Mouse (Mus musculus) heart, adult 11 months (tissue): Measurements from ENCODE around the gene Cckbr.
A peak's percentile ranks its signal among the peaks of the same experiment; 100 is the strongest.

Experiments
- DNase-seq: peaks from one replicate; pipeline ENCODE4 v3.0.0; 2022

Gene Cckbr

DNA sequence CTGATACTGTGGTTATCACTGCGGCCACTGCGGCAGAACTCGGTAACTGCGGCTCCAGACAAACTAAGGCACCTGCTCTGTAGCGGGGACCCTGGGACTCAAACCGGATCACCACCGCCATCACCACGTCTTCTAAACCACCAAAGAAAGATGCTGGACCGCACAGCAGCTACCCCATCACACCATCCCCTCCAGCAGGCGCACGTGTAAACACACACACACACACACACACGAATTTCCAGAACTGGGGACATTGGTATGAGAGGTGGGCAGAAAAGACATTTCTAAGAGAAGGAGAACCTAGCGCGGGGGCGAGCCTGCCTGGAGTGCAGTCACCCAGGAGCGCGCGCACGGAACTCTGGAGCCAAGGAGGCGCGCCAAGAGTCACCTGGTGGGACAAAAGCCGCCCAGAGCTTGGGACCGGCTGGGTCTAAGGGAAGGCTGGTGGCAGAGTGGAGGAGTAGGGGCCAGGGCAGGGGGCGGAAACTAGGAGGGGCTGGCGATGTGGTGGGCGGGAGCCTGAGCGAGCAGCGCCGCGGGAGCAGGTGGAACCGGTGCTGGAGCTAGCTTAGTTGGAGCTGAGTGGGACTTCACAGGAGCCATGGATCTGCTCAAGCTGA lies at the start of gene Cckbr:
TSS of gene Cckbr (plus strand) at position 308 of the 620 bp plus-strand sequence.
- DNase-seq, result peak; percentile 82

- peak; percentile 11 for DNase-seq
These were observed 45.2 kb upstream of the Cckbr start for GRCm38 (mm10) chr7:105380329-105380728.

- DNase-seq, result no peak
These were observed 37.8 kb upstream of the Cckbr start for GRCm38 (mm10) chr7:105387696-105388095.

GRCm38 (mm10) chr7:105390236-105390635 lies 35.3 kb upstream of the Cckbr start:
- no peak for DNase-seq

DNA sequence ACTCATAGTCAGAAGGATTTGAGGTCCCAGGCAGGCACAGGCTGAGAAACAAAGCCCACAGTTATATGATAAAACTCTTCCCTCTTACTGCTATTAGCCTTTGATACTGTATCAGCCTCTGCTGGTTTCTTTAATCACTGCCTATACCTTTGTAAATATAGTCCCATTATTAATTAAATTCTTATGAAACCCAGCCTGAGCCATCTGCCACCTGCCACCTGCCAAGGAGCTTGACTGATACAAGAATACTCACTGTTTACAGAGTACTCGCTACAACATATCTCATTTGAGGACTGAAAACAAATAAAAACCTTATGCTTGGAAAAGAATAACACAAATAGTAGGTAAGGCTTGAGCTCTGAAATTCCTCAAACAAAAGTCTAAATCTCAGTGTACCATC lies 30.9 kb upstream of the Cckbr start:
- no peak for DNase-seq

GRCm38 (mm10) chr7:105395131-105395820 lies 30.3 kb upstream of the Cckbr start:
- no peak for DNase-seq

DNA sequence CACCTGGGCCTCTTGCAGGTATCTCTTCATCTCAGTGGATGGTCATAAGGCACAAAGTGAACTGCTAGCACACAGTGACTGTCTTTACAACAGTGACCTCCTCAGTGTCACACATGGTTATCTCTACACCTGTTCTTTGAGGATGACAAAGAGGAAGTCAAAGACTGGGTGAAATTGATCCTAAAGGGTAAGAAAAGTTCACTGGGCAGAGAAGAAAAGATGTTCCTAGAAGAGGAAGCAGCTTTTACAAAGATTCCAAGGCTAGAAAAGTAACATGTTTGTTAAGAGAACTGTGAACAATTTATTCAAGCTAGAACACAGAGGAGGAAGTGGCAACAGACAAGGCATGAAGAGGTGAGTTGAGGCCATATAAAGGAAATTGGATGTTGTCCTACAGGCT lies 29.4 kb upstream of the Cckbr start:
- no peak for DNase-seq

GRCm38 (mm10) chr7:105399058-105399934 lies 26.2 kb upstream of the Cckbr start:
- no peak for DNase-seq

- DNase-seq, result peak; percentile 100
These were observed 25.5 kb upstream of the Cckbr start, which contains the start of gene Fam160a2 for GRCm38 (mm10) chr7:105399935-105400624. Gene Fam160a2, minus strand, starts transcription at chr7:105400054.

- DNase-seq, result no peak
These were observed 21.3 kb upstream of the Cckbr start, which contains the start of gene Cnga4 for GRCm38 (mm10) chr7:105404268-105404667. Gene Cnga4, plus strand, starts transcription at chr7:105404568.

GRCm38 (mm10) chr7:105406322-105406721 lies 19.2 kb upstream of the Cckbr start:
- DNase-seq, result no peak

GRCm38 (mm10) chr7:105411874-105412632 lies 13.5 kb upstream of the Cckbr start:
- DNase-seq, result peak; percentile 94

- no peak for DNase-seq
These were observed 11.1 kb upstream of the Cckbr start for GRCm38 (mm10) chr7:105414385-105414784.

GRCm38 (mm10) chr7:105416529-105416928 lies 9.0 kb upstream of the Cckbr start:
- DNase-seq, result peak; percentile 56

DNA sequence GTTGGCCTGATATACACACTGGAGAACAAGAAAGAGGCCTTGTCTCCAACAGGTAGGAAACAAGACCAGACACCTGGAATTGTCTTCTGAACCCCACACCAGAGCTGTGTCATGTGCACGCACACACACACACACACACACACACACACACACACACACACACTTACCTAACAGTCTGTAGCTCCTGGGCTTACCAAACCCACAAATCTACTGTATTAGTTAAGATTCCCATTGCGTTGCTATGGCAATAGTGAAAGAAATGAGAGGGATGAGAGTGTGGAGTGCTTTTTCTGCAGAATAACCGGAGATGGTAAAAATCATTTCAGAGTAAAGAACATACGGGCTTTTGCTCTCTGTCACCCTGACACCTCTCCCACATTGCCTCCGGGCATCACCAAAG lies 7.4 kb upstream of the Cckbr start:
- DNase-seq, result peak; percentile 21

- no peak for DNase-seq
These were observed 4.6 kb upstream of the Cckbr start for GRCm38 (mm10) chr7:105420903-105421302.

DNA sequence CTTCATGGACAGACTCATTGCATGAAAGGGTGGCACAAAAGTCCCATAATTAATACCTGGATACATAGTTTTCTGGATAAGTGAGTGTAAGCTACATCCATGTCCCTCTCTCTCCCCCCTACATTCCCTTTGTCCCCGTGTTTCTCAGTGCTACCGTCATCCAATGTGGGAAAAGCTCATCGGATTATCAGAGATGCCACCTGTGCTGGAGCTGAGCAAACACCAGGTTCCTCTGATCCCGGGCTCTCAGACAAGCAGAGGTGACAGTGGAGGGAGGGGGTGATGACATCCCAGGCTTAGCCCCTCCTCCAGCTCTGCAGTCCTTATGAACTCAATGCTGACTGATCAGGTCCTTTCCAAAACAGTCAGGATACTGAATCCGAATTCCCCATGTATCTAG lies 1.2 kb upstream of the Cckbr start:
- peak; percentile 71 for DNase-seq

DNA sequence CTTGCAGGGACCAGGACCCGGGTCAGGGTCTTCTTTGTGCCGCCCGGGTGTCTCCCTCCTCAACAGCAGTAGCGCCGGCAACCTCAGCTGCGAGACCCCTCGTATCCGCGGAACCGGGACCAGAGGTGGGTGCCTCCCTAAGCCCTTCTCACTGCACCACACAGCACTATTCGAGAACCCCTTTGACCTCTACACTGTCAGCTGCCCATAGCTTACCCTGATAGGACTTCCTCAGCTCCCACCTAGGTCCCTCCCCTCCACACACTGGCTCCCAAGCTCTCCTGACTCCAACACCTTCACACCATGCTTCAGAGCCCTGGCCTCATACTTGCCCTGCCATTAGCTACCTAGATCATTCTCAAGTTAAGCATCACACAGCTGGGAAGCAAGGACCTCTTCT lies 520 bp downstream of the Cckbr start:
- DNase-seq, result peak; percentile 78

DNA sequence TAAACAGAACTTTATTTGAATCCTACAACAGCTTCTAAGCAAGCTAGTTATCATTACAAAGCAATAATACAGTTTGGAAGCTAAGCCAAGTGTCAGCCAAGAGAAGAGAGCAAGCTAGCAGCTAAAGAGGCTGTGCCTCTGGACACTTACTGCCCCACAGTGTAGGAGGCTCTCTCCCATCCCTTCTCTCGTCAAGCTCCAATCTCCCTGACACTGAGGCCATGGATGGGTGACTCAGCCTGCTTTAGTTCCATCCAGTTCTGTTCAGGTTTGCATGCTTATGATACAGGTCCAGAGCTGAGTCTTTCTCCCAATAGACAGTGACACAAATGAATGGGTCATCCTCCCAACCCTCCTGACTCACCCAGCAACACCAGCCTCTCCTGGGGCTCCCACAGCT lies 6.5 kb downstream of the Cckbr start:
- DNase-seq, result peak; percentile 49

- peak; percentile 77 for DNase-seq
These were observed 8.3 kb downstream of the Cckbr start for GRCm38 (mm10) chr7:105433859-105434258.

DNA sequence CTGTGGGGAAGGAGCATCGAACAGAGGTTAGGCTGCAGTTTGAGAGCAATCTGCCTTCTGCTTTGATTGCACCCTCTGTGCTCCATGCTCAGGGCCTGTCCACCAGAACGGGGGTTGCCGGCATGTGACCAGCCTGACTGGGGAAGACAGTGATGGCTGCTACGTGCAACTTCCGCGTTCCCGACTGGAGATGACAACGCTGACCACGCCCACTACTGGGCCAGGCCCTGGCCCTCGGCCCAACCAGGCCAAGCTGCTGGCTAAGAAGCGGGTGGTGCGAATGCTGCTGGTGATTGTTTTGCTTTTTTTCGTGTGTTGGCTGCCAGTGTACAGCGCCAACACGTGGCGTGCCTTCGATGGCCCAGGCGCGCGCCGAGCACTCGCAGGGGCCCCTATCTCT lies 9.3 kb downstream of the Cckbr start:
- DNase-seq, result peak; percentile 85
